Mouse (Mus musculus): ENCODE measurements at regions not wholly inside any gene's neighbourhood (a gene's known extent, or its start where the extent isn't known, plus 50 kb on each side); places are given as distances from the start of the nearest gene placed in this dataset.

DNA sequence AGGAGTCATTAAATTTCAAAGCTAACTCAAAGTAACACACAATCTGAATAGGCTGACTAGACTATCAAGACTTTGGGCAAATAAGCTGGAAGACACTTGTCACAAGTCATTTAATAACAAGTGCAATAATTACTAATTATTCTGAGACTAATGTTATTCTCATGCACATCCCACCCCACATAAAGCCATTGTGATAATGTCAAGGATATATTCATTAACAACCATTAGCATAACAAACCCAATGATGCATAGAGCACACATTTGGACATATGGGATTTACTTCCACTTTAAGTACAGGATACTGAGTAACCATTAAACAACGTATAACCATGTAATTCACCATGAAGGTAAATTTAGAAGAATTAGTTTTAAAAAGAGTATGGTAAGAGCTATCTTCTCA, 135.0 kb upstream of the Arpp21 start:
- Histone ChIP-seq H3K4me3 (replicated peaks) (no peak overlapping the region), H3K36me3 (replicated peaks) (no peaks in the 10 kb centered on the region), H3K27ac (no peak overlapping the region), H3K9me3 (no peaks in the 10 kb centered on the region), H3K4me1 (no peaks in the 10 kb centered on the region), H3K27me3 (no peaks in the 10 kb centered on the region), H3K4me2 (no peak overlapping the region), H3K9ac (no peak overlapping the region)
- 68% methylated on average over 1 of the region's 1 CpGs for WGBS
- ATAC-seq (ENCODE audit: low FRiP score), result no peak

DNA sequence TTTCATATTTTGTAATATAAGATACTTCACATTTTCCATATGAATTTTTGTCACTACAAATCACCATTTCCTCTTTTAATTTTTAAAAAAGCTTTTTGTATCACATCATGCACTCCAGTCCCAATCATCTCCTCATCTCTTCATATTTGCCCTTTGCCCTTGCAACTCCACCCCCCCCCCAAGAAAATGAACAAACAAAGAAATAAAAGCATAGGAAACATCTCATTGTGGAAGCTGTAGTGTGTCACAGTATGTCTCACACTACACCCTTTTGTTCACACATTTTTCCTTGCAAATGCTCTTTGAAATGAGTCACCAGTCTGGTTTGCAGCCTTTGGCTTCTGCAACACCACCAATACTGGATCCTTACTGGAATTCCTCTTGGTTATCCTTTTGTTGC, 131.6 kb upstream of the Arpp21 start:
- Histone ChIP-seq H3K9ac (no peak overlapping the region), H3K4me2 (no peak overlapping the region), H3K4me3 (replicated peaks) (no peak overlapping the region), H3K9me3 (no peaks in the 10 kb centered on the region), H3K36me3 (replicated peaks) (no peaks in the 10 kb centered on the region), H3K27me3 (no peaks in the 10 kb centered on the region), H3K27ac (no peak overlapping the region), H3K4me1 (no peaks in the 10 kb centered on the region)
- ATAC-seq (ENCODE audit: low FRiP score), result no peak

GRCm38 (mm10) chr9:112361355-112361754, 125.6 kb upstream of the Arpp21 start:
- H3K4me2 ChIP-seq, result no peak overlapping the region
- ATAC-seq (ENCODE audit: low FRiP score), result no peak
- H3K4me1 ChIP-seq, result peaks cover 12% of the 10 kb centered on the region
- WGBS, result 87% methylated on average over 3 of the region's 3 CpGs
- H3K4me3 ChIP-seq (replicated peaks), result no peak overlapping the region
- no peak overlapping the region for H3K9ac ChIP-seq
- no peaks in the 10 kb centered on the region for H3K9me3 ChIP-seq
- H3K27ac ChIP-seq, result no peak overlapping the region
- no peaks in the 10 kb centered on the region for H3K36me3 ChIP-seq (replicated peaks)
- H3K27me3 ChIP-seq, result no peaks in the 10 kb centered on the region

DNA sequence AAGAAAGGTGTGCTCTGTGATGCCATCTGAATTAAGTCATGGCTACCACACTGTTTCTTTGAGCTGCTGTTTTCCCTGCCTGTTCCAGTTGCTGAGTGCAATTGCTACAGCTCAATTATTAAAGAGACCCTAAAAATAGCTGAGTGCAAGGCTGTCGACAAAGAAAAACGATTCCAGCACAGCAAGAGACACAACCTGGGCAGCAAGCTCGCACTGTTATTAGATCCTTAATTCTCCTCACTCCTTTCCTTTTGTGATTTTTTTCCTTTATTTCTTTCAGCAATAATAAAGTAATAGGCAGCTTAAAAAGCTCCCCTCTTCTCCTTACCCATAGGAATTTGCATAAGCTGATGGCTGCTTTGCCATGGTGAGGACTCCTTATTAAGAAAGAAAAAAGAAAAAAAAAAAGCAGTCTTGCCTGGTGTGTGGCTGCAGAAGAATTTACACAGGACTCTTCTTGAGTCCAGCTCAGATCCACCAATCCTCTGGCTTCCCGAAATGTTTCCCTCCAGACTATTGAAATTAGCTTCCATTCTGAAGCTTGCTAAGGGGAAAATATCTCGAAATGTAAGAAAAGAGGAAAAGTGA, 123.1 kb upstream of the Arpp21 start:
- Histone ChIP-seq H3K4me2 (no peak overlapping the region), H3K4me3 (replicated peaks) (no peak overlapping the region), H3K36me3 (replicated peaks) (no peaks in the 10 kb centered on the region), H3K9ac (no peak overlapping the region), H3K27ac (0 out of 2 replicates have a peak overlapping the region, but pooled peaks have one; percentile 50), H3K4me1 (peaks cover 12% of the 10 kb centered on the region), H3K9me3 (no peaks in the 10 kb centered on the region), H3K27me3 (no peaks in the 10 kb centered on the region)
- 18% methylated on average over 5 of the region's 5 CpGs for WGBS
- ATAC-seq (ENCODE audit: low FRiP score), result peak; percentile 57; the same call in 1 of the 2 replicates

- Histone ChIP-seq H3K4me1 (peaks cover under 1% of the 10 kb centered on the region; the same call in 1 of the 2 replicates), H3K36me3 (replicated peaks) (no peaks in the 10 kb centered on the region), H3K4me2 (no peak overlapping the region), H3K27ac (no peak overlapping the region), H3K9ac (no peak overlapping the region), H3K27me3 (no peaks in the 10 kb centered on the region), H3K4me3 (replicated peaks) (no peak overlapping the region), H3K9me3 (no peaks in the 10 kb centered on the region)
- 86% methylated on average over 3 of the region's 3 CpGs for WGBS
- ATAC-seq (ENCODE audit: low FRiP score), result no peak
Measured at GRCm38 (mm10) chr9:112353196-112353595, 117.5 kb upstream of the Arpp21 start.

DNA sequence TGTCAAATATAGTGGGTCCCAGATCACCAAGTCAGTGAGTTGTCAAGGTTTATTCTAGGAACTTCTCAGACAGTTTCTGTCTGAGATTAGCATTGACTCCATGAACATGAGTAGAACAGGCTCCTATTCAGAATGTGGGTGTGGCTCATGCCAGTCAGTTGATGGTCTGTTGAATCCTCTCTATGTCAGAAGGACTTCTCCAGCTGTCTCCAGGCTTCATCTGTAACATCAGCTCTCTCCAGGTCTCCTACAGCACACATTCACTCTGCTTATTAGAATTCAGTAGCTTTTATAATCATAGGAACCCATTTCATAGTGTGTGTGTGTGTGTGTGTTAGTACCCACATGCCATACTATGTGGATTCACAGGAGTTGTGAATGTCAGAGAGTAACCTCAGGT, 113.2 kb upstream of the Arpp21 start:
- Histone ChIP-seq H3K4me1 (no peaks in the 10 kb centered on the region), H3K4me3 (replicated peaks) (no peak overlapping the region), H3K36me3 (replicated peaks) (no peaks in the 10 kb centered on the region), H3K4me2 (no peak overlapping the region), H3K27ac (no peak overlapping the region), H3K9me3 (no peaks in the 10 kb centered on the region), H3K9ac (no peak overlapping the region), H3K27me3 (no peaks in the 10 kb centered on the region)
- no peak for ATAC-seq (ENCODE audit: low FRiP score)

GRCm38 (mm10) chr9:112344792-112345191, 109.1 kb upstream of the Arpp21 start:
- Histone ChIP-seq H3K9ac (no peak overlapping the region), H3K36me3 (replicated peaks) (no peaks in the 10 kb centered on the region), H3K4me2 (no peak overlapping the region), H3K27ac (no peak overlapping the region), H3K9me3 (no peaks in the 10 kb centered on the region), H3K4me1 (no peaks in the 10 kb centered on the region), H3K27me3 (no peaks in the 10 kb centered on the region), H3K4me3 (replicated peaks) (no peak overlapping the region)
- 78% methylated on average over 1 of the region's 1 CpGs for WGBS
- no peak for ATAC-seq (ENCODE audit: low FRiP score)

DNA sequence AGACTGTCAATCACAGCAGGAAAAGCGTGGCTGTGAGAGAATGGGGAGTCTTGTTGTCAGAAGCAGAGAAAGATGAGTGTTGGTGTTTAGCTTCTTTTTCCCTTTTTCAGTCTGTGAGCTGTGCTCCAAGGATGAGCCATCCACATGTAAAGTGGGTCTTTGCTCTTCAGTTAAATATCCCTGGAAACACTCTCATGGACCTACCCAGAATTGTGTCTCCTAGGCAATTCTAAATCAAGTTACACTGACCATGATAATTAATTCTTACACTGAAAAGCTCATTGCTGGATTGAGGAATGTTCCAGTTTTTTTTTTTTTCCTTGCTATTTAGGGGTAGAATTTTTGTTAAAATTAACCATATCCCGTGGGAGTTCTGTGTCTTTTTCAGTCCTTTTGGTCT, 104.6 kb upstream of the Arpp21 start:
- no peak overlapping the region for H3K9ac ChIP-seq
- 67% methylated on average over 2 of the region's 2 CpGs for WGBS

DNA sequence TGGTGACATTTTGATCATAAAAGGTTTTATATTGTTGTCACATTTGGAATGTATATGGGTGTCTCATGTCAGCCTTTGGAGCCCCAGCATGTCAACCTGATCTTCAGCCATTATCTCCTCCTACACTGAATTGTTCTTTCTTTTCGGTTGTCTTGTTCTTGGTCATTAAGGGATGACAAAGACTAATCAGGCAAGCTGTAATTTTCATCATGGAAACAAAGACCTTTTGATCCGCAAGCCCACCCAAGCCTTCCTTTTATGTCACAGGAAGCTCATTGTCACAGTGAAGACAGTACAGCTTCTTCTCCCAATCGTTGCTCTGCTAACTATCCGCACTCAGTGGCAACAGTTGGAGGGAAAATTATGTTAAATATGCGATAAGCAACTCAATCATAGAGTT, 84.3 kb upstream of the Arpp21 start:
- Histone ChIP-seq H3K9ac (no peak overlapping the region), H3K27me3 (no peaks in the 10 kb centered on the region), H3K4me3 (replicated peaks) (no peak overlapping the region)

More for the DNA sequence above, 104.6 kb upstream of the Arpp21 start:
- no peaks in the 10 kb centered on the region for H3K27me3 ChIP-seq
- no peaks in the 10 kb centered on the region for H3K4me1 ChIP-seq
- H3K36me3 ChIP-seq (replicated peaks), result no peaks in the 10 kb centered on the region
- no peak overlapping the region for H3K4me2 ChIP-seq
- no peak overlapping the region for H3K4me3 ChIP-seq (replicated peaks)
- H3K27ac ChIP-seq, result no peak overlapping the region
- no peak for ATAC-seq (ENCODE audit: low FRiP score)
- no peaks in the 10 kb centered on the region for H3K9me3 ChIP-seq

GRCm38 (mm10) chr9:112308950-112309349, 73.2 kb upstream of the Arpp21 start:
- Histone ChIP-seq H3K4me2 (no peak overlapping the region), H3K36me3 (replicated peaks) (no peaks in the 10 kb centered on the region), H3K27me3 (no peaks in the 10 kb centered on the region), H3K27ac (no peak overlapping the region), H3K9ac (no peak overlapping the region), H3K9me3 (no peaks in the 10 kb centered on the region), H3K4me1 (no peaks in the 10 kb centered on the region), H3K4me3 (replicated peaks) (no peak overlapping the region)
- 89% methylated on average over 5 of the region's 5 CpGs for WGBS
- ATAC-seq (ENCODE audit: low FRiP score), result no peak

More for the DNA sequence above, 84.3 kb upstream of the Arpp21 start:
- Histone ChIP-seq H3K4me1 (no peaks in the 10 kb centered on the region), H3K27ac (no peak overlapping the region), H3K9me3 (no peaks in the 10 kb centered on the region), H3K36me3 (replicated peaks) (no peaks in the 10 kb centered on the region), H3K4me2 (no peak overlapping the region)
- WGBS, result 71% methylated on average over 5 of the region's 5 CpGs
- no peak for ATAC-seq (ENCODE audit: low FRiP score)

GRCm38 (mm10) chr9:112307837-112308236, 72.1 kb upstream of the Arpp21 start:
- no peaks in the 10 kb centered on the region for H3K36me3 ChIP-seq (replicated peaks)
- H3K9me3 ChIP-seq, result no peaks in the 10 kb centered on the region
- no peaks in the 10 kb centered on the region for H3K27me3 ChIP-seq
- H3K27ac ChIP-seq, result no peak overlapping the region
- H3K9ac ChIP-seq, result no peak overlapping the region
- WGBS, result 87% methylated on average over 4 of the region's 4 CpGs
- no peaks in the 10 kb centered on the region for H3K4me1 ChIP-seq
- ATAC-seq (ENCODE audit: low FRiP score), result no peak
- H3K4me3 ChIP-seq (replicated peaks), result no peak overlapping the region
- no peak overlapping the region for H3K4me2 ChIP-seq

DNA sequence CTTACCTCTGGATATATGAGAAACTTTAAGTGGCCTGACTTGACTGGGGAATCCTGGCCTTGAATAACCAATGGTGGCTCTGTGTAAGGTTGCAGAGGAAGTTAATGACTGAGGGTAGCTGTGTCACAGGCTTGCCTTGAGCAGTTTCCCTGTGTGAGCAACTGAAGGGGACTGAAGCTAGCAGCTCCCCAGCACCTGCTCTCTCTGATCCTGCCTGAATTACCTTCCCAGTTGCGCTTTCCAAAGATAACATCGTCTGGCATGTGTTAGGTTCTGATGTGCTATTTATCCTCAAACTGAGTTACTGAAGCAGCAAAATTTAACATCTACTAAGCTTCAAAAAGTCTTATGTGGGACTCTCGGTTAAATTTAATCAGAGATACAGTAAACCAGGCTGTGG, 56.1 kb upstream of the Arpp21 start:
- Histone ChIP-seq H3K36me3 (replicated peaks) (no peaks in the 10 kb centered on the region), H3K9me3 (no peaks in the 10 kb centered on the region), H3K4me3 (replicated peaks) (no peak overlapping the region), H3K27me3 (no peaks in the 10 kb centered on the region), H3K9ac (no peak overlapping the region), H3K4me1 (no peaks in the 10 kb centered on the region), H3K4me2 (no peak overlapping the region), H3K27ac (no peak overlapping the region)
- ATAC-seq (ENCODE audit: low FRiP score), result no peak
- WGBS, result 89% methylated on average over 3 of the region's 3 CpGs
